Mouse (Mus musculus): ENCODE measurements around the gene Lgmn.

DNA sequence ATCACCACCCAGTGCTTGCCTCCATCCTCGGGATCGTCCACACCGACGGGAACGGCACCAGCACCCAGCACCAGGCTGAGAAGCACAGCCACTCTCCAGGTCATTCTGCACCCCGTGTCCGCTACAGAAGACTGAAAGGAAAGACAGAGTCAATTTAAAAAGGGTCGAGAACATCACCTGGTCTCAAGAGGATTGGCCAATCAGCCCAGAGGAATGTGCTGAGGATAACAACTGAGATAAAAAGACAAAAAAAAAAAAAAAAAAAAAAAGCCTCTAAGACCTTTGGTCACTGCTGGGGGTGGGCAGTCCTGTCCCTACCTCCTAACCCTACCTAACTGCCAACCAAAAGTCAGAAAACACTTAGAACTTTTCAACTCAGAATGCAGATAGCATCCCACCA lies 16.0 kb downstream of the Lgmn start:
- TF ChIP-seq EP300 (IDR thresholded peaks at IDR 0.05; ENCODE audit: low read depth): no peak
- no peak for TF ChIP-seq CTCF (IDR thresholded peaks at IDR 0.05; ENCODE audit: low read depth)

Measured in liver, embryonic 14.5 days (tissue).